Mouse (Mus musculus): ENCODE results near the gene Fam171a1.
"Not testable (repeated sequence)": the region's sequence is repeated elsewhere in the genome, so short reads cannot be mapped to it uniquely, and the experiment has no call there.

DNA sequence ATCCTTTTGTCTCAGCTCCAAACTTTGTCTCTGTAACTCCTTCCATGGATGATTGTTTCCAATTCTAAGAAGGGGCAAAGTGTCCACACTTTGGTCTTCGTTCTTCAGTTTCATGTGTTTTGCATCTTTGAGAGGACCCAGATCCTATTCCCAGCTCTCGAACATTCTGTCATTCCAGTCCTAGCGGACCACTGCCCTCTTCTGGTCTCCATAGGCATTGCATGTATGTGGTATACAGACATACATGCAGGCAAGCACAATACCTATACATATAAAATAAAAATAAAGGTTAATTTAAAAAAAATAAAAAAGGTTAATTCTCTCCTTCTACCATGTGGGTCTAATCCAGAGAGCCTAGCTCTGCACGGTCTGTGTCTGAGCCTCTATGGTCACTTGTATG, 62.0 kb downstream of the Fam171a1 start:
- peak; percentile 66 for TF ChIP-seq CTCF (IDR thresholded peaks at IDR 0.05)
- not testable (repeated sequence) for TF ChIP-seq POLR2A, EP300 (IDR thresholded peaks at IDR 0.05; ENCODE audit: insufficient read depth, low read depth, low read length)
